Comparison of ENCODE assay signal across 8 mouse cellular contexts in the genomic region with DNA sequence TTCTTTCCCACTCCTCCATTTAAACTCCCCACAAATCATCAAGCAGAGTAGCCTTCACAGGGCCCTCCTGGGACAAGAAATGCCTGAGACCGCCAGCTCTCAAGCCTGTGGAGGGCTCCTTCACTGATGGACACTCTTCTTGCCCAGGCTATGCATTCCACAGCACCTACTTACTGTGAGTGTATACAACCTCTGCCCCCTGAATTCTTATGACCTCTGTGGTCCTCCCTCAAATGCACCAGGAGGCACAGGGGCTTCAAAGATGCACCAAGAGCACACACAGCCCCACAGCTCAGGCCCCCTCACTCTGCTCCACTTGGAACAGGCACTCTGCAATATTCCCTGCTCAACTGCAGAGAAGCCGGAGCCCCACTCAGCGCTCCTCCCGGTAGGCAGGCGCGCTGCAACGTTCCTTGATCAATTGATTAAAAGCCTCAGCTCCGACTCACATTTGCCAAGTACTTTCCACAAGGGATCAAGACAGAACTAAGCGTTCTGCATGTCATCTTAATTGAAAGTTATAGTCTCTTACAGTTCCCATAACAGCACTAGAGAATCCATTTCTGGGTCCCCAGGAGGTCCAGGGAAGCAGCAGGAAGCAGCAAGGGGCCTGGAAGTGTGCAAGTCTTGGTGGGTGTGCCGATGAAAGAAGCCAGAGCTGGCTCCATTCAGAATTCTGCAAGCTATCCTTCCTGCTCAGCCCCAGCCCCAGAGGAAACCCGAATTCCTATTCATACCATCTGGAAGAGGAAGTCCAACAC. TPM values are rescaled to one million over a fixed set of nuclear protein-coding genes. Genes with fewer than 3 reads are reported as not detected.
DNase-seq lines count a peak whose midpoint lies in the region; ATAC-seq and TF ChIP-seq lines count a peak whose summit lies in the region.

No protein-coding gene starts in this region.

- peak overlapping the region; percentile 44 for H3K4me2 ChIP-seq in kidney, postnatal 0 days (ENCODE audit: low read length)
- H3K4me2 ChIP-seq in embryonic facial prominence, embryonic 15.5 days (replicated peaks): peak overlapping the region; percentile 33
- H3K4me2 ChIP-seq in intestine, embryonic 16.5 days (ENCODE audit: low read depth, low read length): no peak overlapping the region
- peak overlapping the region; percentile 43 for H3K4me2 ChIP-seq in neural tube, embryonic 15.5 days

- H3K4me3 ChIP-seq in kidney, postnatal 0 days (replicated peaks; ENCODE audit: low read depth, low read length): no peak overlapping the region
- H3K4me3 ChIP-seq in embryonic facial prominence, embryonic 15.5 days (replicated peaks): no peak overlapping the region
- H3K4me3 ChIP-seq in intestine, embryonic 16.5 days (ENCODE audit: low read length): no peak overlapping the region
- H3K4me3 ChIP-seq in neural tube, embryonic 15.5 days (replicated peaks): peak overlapping the region; percentile 2; the same call in 1 of the 2 replicates

- H3K9me3 ChIP-seq in kidney, postnatal 0 days (replicated peaks; ENCODE audit: low read length): no peaks in the 10 kb centered on the region
- no peaks in the 10 kb centered on the region for H3K9me3 ChIP-seq in embryonic facial prominence, embryonic 15.5 days (replicated peaks)
- H3K9me3 ChIP-seq in intestine, embryonic 16.5 days (ENCODE audit: control insufficient read depth, low read length): no peaks in the 10 kb centered on the region
- H3K9me3 ChIP-seq in neural tube, embryonic 15.5 days (replicated peaks): no peaks in the 10 kb centered on the region

- no peaks in the 10 kb centered on the region for H3K27me3 ChIP-seq in kidney, postnatal 0 days (ENCODE audit: insufficient read depth, low read length)
- 0 out of 2 replicates have a peak, but pooled peaks cover 2% of the 10 kb centered on the region for H3K27me3 ChIP-seq in embryonic facial prominence, embryonic 15.5 days
- no peaks in the 10 kb centered on the region for H3K27me3 ChIP-seq in intestine, embryonic 16.5 days (replicated peaks; ENCODE audit: control insufficient read depth, insufficient read depth, low read length)
- peaks cover 29% of the 10 kb centered on the region; the same call in 1 of the 2 replicates for H3K27me3 ChIP-seq in neural tube, embryonic 15.5 days (replicated peaks)

- DNase-seq in kidney, postnatal 0 days (ENCODE audit: low spot score): no peak
- DNase-seq in kidney, adult 18-20 months: no peak
- no peak for DNase-seq in adrenal gland, adult (ENCODE audit: inconsistent age in 2 of 2, low spot score in 1 of 2)
- DNase-seq in ovary, postnatal 36 days (ENCODE audit: low spot score): no peak
- DNase-seq in adrenal gland, postnatal 14 days: no peak

- 37% methylated on average over 11 of the region's 11 CpGs for WGBS in kidney, postnatal 0 days
- WGBS in embryonic facial prominence, embryonic 15.5 days: 15% methylated on average over 11 of the region's 11 CpGs
- 19% methylated on average over 11 of the region's 11 CpGs for WGBS in intestine, embryonic 16.5 days
- 4% methylated on average over 11 of the region's 11 CpGs for WGBS in neural tube, embryonic 15.5 days

- H3K36me3 ChIP-seq in kidney, postnatal 0 days (ENCODE audit: insufficient read depth, low read length): no peaks in the 10 kb centered on the region
- H3K36me3 ChIP-seq in embryonic facial prominence, embryonic 15.5 days: 0 out of 2 replicates have a peak, but pooled peaks cover 10% of the 10 kb centered on the region
- no peaks in the 10 kb centered on the region for H3K36me3 ChIP-seq in intestine, embryonic 16.5 days (ENCODE audit: control insufficient read depth, insufficient read depth, low read length)
- H3K36me3 ChIP-seq in neural tube, embryonic 15.5 days: no peaks in the 10 kb centered on the region

- TF ChIP-seq CTCF in kidney, postnatal 0 days (IDR thresholded peaks at IDR 0.05; ENCODE audit: low read depth): no peak

- peak overlapping the region; percentile 67 for H3K27ac ChIP-seq in kidney, postnatal 0 days
- H3K27ac ChIP-seq in embryonic facial prominence, embryonic 15.5 days (replicated peaks): peak overlapping the region; percentile 86
- H3K27ac ChIP-seq in intestine, embryonic 16.5 days (ENCODE audit: low read length): peak overlapping the region; percentile 67
- H3K27ac ChIP-seq in neural tube, embryonic 15.5 days (replicated peaks): peak overlapping the region; percentile 45

- no peak for ATAC-seq in kidney, postnatal 0 days (replicated peaks; ENCODE audit: low FRiP score, low read depth)
- ATAC-seq in embryonic facial prominence, embryonic 15.5 days (ENCODE audit: insufficient number of reproducible peaks, low FRiP score, low TSS enrichment, low read depth): peak; percentile 58
- ATAC-seq in intestine, embryonic 16.5 days: no peak
- ATAC-seq in neural tube, embryonic 15.5 days (ENCODE audit: low FRiP score): peak; percentile 69

- H3K4me1 ChIP-seq in kidney, postnatal 0 days (replicated peaks; ENCODE audit: insufficient read depth, low read length): peaks cover 66% of the 10 kb centered on the region
- peaks cover 50% of the 10 kb centered on the region for H3K4me1 ChIP-seq in embryonic facial prominence, embryonic 15.5 days
- H3K4me1 ChIP-seq in intestine, embryonic 16.5 days (ENCODE audit: control insufficient read depth, insufficient read depth, low read length): peaks cover 71% of the 10 kb centered on the region
- peaks cover 70% of the 10 kb centered on the region for H3K4me1 ChIP-seq in neural tube, embryonic 15.5 days

- H3K9ac ChIP-seq in kidney, postnatal 0 days (ENCODE audit: low read depth, low read length): no peak overlapping the region
- H3K9ac ChIP-seq in embryonic facial prominence, embryonic 15.5 days: no peak overlapping the region
- H3K9ac ChIP-seq in intestine, embryonic 16.5 days (ENCODE audit: low read depth, low read length): peak overlapping the region; percentile 35; the same call in 1 of the 2 replicates
- H3K9ac ChIP-seq in neural tube, embryonic 15.5 days (replicated peaks): 0 out of 2 replicates have a peak overlapping the region, but pooled peaks have one; percentile 20

RNA-seq across cellular contexts. Expression of a gene that starts 10.0 kb away (rescaled TPM):
- polyA plus RNA-seq in kidney, postnatal 0 days (2015; fragmentation: Nextera tagmentation; extraction: Ambion mirVana): 12.8 and 13.8 TPM in 2 replicates
- 19.2 and 23.1 TPM in 2 replicates for polyA plus RNA-seq in embryonic facial prominence, embryonic 15.5 days (2015; fragmentation: Nextera tagmentation; extraction: Ambion mirVana)
- polyA plus RNA-seq in intestine, embryonic 16.5 days (2015; fragmentation: Nextera tagmentation; extraction: Ambion mirVana): 18.7 and 20.6 TPM in 2 replicates
- polyA plus RNA-seq in neural tube, embryonic 15.5 days (2015; fragmentation: Nextera tagmentation; extraction: Ambion mirVana): 9.0 and 11.8 TPM in 2 replicates
- total RNA-seq in adrenal gland, postnatal 14 days (2021): 33.3 and 34.4 TPM in 2 replicates

Comparison
In these comparisons a context has a peak if more than half of its experiments do, and no peak if none do; other contexts are left out.
1. ATAC-seq: peak in embryonic facial prominence, embryonic 15.5 days (single experiment) and neural tube, embryonic 15.5 days (single experiment); none in kidney, postnatal 0 days (single experiment) and intestine, embryonic 16.5 days (single experiment).
2. H3K9ac ChIP-seq: peak in intestine, embryonic 16.5 days (single experiment) and neural tube, embryonic 15.5 days (single experiment); none in kidney, postnatal 0 days (single experiment) and embryonic facial prominence, embryonic 15.5 days (single experiment).
3. Peak in every context shown above with its lines, with median percentiles within 50 percentile points of each other: H3K27ac ChIP-seq.